Mouse (Mus musculus) B cell, adult 2 months (primary cell): ENCODE data around the gene Nod2.

ENCODE experiments used
- DNase-seq, 2 experiments: peaks; one replicate each; pipeline ENCODE4 v3.0.0; 2022

The Nod2 gene

GRCm38 (mm10) chr8:88680566-88680965 is 33.5 kb downstream of the Nod2 start:
- no peak for DNase-seq

- DNase-seq: no peak
These were observed 33.9 kb downstream of the Nod2 start for GRCm38 (mm10) chr8:88681046-88681445.

- no peak for DNase-seq
These were observed 36.7 kb downstream of the Nod2 start for GRCm38 (mm10) chr8:88683656-88684289.

GRCm38 (mm10) chr8:88686226-88686905 is 39.3 kb downstream of the Nod2 start:
- DNase-seq: no peak

GRCm38 (mm10) chr8:88686906-88687235 is 39.8 kb downstream of the Nod2 start:
- no peak for DNase-seq

- no peak for DNase-seq
These were observed 42.0 kb downstream of the Nod2 start for GRCm38 (mm10) chr8:88689151-88689550.

- DNase-seq: no peak
These were observed 42.8 kb downstream of the Nod2 start for GRCm38 (mm10) chr8:88689891-88690290.

- DNase-seq: no peak
These were observed 44.3 kb downstream of the Nod2 start for GRCm38 (mm10) chr8:88691342-88691948.

- DNase-seq: peak; percentile 31 to 34
These were observed 44.8 kb downstream of the Nod2 start for GRCm38 (mm10) chr8:88691961-88692360.

- DNase-seq: no peak
These were observed 45.8 kb downstream of the Nod2 start for GRCm38 (mm10) chr8:88692866-88693265.

GRCm38 (mm10) chr8:88693376-88693775 is 46.3 kb downstream of the Nod2 start:
- no peak for DNase-seq

GRCm38 (mm10) chr8:88694291-88694690 is 47.2 kb downstream of the Nod2 start:
- peak; percentile 60 to 62 for DNase-seq

GRCm38 (mm10) chr8:88696228-88696627 is 49.1 kb downstream of the Nod2 start:
- DNase-seq: no peak

GRCm38 (mm10) chr8:88696721-88697641 is 49.9 kb downstream of the Nod2 start, which contains the start of gene Cyld:
Cyld (plus strand) TSS chr8:88697028.
- peak; percentile 97 to 98 for DNase-seq

GRCm38 (mm10) chr8:88697642-88698031 is 50.5 kb downstream of the Nod2 start:
- no peak for DNase-seq

- DNase-seq: peak in 1 of 2 experiments; percentile 22
These were observed 50.9 kb downstream of the Nod2 start for GRCm38 (mm10) chr8:88698048-88698447.

- peak; percentile 44 to 51 for DNase-seq
These were observed 54.5 kb downstream of the Nod2 start for GRCm38 (mm10) chr8:88701611-88702010.

- DNase-seq: no peak
These were observed 55.7 kb downstream of the Nod2 start for GRCm38 (mm10) chr8:88702816-88703215.

GRCm38 (mm10) chr8:88723256-88723963 is 76.3 kb downstream of the Nod2 start:
- no peak for DNase-seq
